Mouse (Mus musculus): ENCODE measurements around the gene Rnpepl1.

GRCm38 (mm10) chr1:92911721-92912138, 1.1 kb downstream of the Rnpepl1 start:
- TF ChIP-seq POLR2A (IDR thresholded peaks at IDR 0.05; ENCODE audit: borderline replicate concordance, extremely low read depth, low read depth, low read length) (no peak), CTCF (IDR thresholded peaks at IDR 0.05; ENCODE audit: insufficient read depth, low read length) (no peak)
